Mouse (Mus musculus): ENCODE measurements around the gene Fbxo9.

Gene Fbxo9

GRCm38 (mm10) chr9:78070496-78070895 lies 38.4 kb downstream of the Fbxo9 start:
- no peak for DNase-seq (ENCODE audit: low spot score in 2 of 2)

- no peak for DNase-seq (ENCODE audit: low spot score in 2 of 2)
These were observed 44.7 kb downstream of the Fbxo9 start for GRCm38 (mm10) chr9:78064121-78064520.

GRCm38 (mm10) chr9:78062392-78062791 lies 46.5 kb downstream of the Fbxo9 start:
- no peak for DNase-seq (ENCODE audit: low spot score in 2 of 2)

GRCm38 (mm10) chr9:78059525-78060120 lies 49.2 kb downstream of the Fbxo9 start:
- no peak for DNase-seq (ENCODE audit: low spot score in 2 of 2)

GRCm38 (mm10) chr9:78054298-78054697 lies 54.6 kb downstream of the Fbxo9 start:
- DNase-seq (ENCODE audit: low spot score in 2 of 2) = no peak

GRCm38 (mm10) chr9:78053821-78054220 lies 55.0 kb downstream of the Fbxo9 start:
- DNase-seq (ENCODE audit: low spot score in 2 of 2) = no peak

GRCm38 (mm10) chr9:78051677-78052076 lies 57.2 kb downstream of the Fbxo9 start, which contains the start of gene Gcm1:
TSS of gene Gcm1 (plus strand) at chr9:78051924.
- DNase-seq (ENCODE audit: low spot score in 2 of 2) = no peak

- DNase-seq (ENCODE audit: low spot score in 2 of 2) = no peak
These were observed 58.4 kb downstream of the Fbxo9 start for GRCm38 (mm10) chr9:78050452-78050970.

GRCm38 (mm10) chr9:78046755-78047154 lies 62.1 kb downstream of the Fbxo9 start:
- peak in 1 of 2 experiments; percentile 41 for DNase-seq (ENCODE audit: low spot score in 2 of 2)

- DNase-seq (ENCODE audit: low spot score in 2 of 2) = no peak
These were observed 63.7 kb downstream of the Fbxo9 start for GRCm38 (mm10) chr9:78045171-78045570.

GRCm38 (mm10) chr9:78038755-78039489 lies 69.9 kb downstream of the Fbxo9 start:
- DNase-seq (ENCODE audit: low spot score in 2 of 2) = peak; percentile 72 to 84

GRCm38 (mm10) chr9:78035831-78036230 lies 73.0 kb downstream of the Fbxo9 start:
- DNase-seq (ENCODE audit: low spot score in 2 of 2) = no peak

- DNase-seq (ENCODE audit: low spot score in 2 of 2) = no peak
These were observed 73.6 kb downstream of the Fbxo9 start for GRCm38 (mm10) chr9:78035296-78035695.

- DNase-seq (ENCODE audit: low spot score in 2 of 2) = no peak
These were observed 75.9 kb downstream of the Fbxo9 start for GRCm38 (mm10) chr9:78032930-78033329.

Data from spleen, postnatal 10 days (tissue).